Mouse (Mus musculus): ENCODE measurements around the gene Ankrd27. TPM values are rescaled to one million over a fixed set of nuclear protein-coding genes. Genes with fewer than 3 reads are reported as not detected.
A peak's percentile ranks its signal among the peaks of the same experiment; 100 is the strongest.

Gene Ankrd27
- polyA plus RNA-seq, 1 experiment from 2014 or later, result 29.2 TPM

DNA sequence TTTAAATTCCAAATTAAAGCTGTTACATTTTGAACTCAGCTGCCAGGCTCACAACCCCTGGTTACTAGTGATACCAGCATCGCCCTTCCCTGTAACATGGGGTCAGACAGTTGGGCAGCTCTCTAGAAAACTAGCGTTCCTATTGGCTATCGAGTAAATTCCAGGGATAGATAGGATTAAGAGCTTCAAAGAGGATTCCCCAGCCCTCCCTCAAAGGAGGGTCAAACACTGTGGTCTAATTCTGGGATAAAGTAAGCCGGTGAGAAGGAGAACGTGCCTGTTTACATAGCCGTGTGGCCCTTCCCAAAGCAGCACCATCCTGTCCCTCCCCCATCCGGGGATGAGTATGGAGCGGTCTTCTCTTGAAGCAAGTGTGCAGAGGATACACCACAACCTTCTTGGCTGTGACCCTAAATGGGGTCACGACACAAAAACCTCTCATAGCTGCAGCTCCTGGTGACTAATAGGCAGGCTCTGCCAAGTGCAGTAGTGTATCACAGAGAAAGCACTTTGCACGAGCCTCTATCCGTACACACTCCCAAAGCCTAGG lies 2.5 kb upstream of the Ankrd27 start:
- no peak for DNase-seq (ENCODE audit: low spot score)

DNA sequence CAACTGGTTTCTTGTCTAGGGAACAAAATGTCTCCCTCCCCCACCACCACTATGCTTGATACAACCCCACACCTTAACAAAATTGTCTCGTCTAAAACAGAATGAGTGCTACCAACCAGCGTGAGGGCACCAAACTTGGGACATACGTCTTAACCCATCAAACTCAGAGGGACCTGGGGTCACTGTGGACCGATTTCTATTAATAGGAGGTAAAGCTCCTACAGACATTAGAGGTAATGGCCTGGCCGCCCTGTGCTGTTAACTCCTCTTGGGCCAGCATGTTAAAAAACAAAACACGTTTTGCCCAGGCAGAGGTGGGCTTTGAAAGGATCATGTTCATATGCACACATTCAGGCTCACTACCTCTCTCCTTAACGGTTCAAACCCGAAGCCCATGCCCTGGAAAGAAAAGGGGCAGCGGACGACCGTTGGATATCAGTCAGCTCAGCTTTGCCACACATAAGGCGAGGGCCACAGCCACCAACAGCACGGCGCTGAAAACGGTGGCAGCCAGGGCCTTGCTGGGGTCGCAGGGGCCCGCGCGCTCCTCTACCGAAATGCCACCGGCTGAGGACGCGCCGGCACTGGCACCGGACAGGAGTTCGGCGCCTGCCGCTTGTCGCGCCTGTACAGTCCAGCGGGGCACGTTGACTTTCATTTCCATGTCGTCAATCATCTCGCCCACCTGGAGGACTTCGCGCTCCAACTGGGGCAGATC lies 1.8 kb upstream of the Ankrd27 start:
- no peak for DNase-seq (ENCODE audit: low spot score)

DNA sequence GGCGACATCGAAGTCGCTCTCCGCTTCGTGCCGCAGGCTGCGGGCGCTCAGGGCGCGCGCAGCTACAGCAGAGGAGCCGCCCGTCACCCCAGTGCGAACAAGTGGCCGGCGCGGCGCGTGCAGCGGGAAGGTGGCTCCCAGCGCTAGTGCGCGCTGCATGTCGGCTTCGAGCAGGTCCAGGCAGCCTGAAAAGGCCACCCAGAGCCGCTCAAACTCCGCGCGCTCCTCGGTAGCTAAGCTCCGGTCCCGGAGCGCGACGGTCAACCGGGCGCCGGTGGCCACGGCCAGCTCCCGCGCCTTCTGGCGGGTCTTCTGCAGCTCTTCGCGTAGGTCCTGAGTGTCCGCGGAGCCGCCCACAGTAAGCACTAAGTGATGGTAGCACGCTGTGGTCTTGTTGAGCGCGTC lies 1.3 kb upstream of the Ankrd27 start:
- peak; percentile 45 for DNase-seq (ENCODE audit: low spot score)

DNA sequence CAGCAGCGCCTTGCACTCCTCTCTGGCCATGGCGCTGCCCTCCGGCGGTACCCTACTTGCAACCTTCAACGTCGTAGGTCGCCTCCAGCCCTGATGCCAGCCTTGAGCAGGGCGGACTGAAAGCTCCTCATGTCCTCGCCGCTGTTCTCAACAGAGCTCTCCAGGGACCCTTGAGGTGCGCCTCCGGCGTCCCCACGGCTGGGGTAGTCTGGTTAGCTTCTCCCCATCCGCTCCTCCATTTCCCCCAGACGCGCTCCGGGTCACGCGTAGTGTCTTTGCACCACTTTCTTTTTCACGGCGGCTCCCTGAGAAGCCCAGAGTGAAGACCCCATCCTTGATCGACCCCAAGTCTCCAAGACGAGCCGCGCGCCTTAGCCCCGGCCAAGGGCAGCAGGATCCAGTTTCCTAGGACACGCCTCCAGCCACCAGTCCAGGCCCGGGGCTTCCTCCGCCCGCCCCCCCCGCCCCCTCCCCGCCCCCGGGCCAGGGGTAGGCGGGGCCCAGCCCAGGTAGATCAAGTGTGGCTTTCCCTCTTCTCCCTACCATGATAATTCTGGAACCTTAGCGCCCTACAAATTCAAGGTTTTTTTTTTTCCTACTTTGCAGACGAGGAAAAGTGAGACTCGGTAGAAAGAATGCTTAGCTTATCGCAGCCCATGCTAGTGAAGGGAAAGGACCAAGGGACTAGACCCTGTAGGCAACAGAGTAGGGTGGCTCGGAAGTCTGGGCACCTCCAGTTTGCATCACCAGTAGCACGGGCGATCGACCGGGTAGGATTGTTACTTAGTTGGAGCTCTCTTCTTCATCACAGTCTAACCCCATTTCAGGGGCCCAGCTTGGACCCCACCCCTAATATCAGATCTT lies 621 bp upstream of the Ankrd27 start, which contains the start of gene Rgs9bp:
Gene Rgs9bp, minus strand, starts transcription at position 392 of the 864 bp plus-strand sequence.
- DNase-seq (ENCODE audit: low spot score), result peak; percentile 50

DNA sequence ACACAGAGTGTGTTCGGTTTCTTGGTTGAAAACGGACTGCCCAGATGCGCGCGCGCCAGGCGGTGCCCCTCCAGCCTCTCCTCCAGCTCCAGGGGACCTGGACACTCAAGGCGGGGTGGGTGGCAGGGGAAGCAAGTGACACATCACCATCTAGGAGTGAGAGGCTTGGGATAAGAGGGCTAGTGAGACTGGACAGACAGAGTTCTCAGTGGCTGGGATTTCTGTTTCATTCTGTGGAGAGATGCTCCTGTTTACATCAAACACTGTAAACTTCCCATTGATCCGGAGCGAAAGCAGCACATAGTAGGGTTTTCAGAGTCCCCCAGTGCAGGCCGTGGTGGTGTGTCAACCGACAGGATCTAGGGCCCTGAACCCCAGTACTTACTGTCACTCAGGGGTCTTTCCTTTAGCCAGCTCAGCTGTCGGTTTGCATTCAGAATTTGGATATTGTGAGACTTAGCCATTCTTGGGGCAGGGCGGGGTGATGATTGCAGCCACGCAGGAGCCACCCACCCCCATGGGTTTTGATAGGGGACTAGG lies 932 bp downstream of the Ankrd27 start:
- DNase-seq (ENCODE audit: low spot score), result no peak

DNA sequence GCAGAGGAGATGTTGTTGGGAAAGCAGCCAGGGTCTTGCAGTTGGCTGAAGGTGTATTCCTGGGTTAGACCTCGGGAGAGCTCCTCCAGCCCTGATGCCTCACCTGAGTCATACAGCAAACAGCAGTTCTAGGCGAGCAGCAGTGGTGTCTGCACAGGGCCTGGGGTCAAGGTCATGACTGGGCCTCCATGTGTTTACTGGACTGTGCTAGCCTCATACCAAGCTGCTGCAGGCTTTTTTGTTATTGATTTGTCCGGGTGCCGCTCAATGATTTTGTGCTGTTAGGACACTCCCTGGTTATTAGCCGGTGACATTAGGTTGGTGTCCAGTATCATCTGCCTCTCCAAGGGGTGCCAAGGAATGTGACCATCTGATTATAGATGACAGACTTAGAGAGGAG lies 1.7 kb downstream of the Ankrd27 start:
- DNase-seq (ENCODE audit: low spot score), result no peak

- DNase-seq (ENCODE audit: low spot score), result peak; percentile 48
Measured at GRCm38 (mm10) chr7:35588680-35589428, 2.8 kb downstream of the Ankrd27 start.

GRCm38 (mm10) chr7:35589485-35589884 lies 3.4 kb downstream of the Ankrd27 start:
- DNase-seq (ENCODE audit: low spot score), result no peak

DNA sequence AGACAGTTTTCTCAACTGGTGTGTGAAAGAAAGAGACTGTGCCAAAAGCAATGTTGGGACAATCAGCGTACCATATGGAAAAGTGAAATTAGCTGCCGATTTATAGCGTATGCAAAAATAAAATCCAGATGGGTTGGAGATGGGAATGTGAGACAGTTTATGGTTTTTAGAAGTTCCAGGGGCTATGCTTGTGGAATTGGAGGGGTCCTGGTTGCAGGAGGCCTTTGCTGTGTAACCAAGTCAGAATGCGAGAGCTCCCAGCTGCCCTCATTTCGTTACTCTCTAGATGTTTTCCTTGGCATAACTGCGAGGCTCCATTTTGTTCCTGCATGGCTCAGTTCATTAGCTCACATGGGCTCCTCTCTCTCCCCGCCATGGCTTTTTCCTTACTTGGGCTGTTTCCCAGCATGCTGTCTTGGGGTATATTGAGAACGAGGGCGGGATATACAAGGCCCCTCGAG lies 4.7 kb downstream of the Ankrd27 start:
- DNase-seq (ENCODE audit: low spot score), result no peak

- DNase-seq (ENCODE audit: low spot score), result no peak
Measured at GRCm38 (mm10) chr7:35594311-35594710, 8.3 kb downstream of the Ankrd27 start.

- no peak for DNase-seq (ENCODE audit: low spot score)
Measured at GRCm38 (mm10) chr7:35599492-35599891, 13.4 kb downstream of the Ankrd27 start.

DNA sequence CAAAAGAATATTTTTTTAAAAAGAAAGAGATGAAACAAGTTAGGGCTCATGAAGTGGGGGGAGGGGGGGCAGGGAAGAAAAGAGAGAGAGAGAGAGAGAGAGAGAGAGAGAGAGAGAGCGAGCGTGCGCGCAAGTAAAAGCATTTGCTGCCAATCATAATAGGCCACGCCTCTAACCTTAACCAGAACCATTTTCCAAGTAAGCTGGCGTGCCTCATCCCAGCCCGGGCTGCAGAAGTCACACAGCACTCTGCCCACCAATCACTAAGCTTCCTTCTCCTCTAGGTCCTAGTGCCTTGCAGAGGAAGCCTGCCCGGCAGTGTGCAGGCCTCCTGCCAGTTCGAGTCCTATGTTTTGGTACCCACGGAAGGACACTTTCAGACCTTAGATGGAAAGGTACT lies 14.0 kb downstream of the Ankrd27 start:
- DNase-seq (ENCODE audit: low spot score), result no peak

DNA sequence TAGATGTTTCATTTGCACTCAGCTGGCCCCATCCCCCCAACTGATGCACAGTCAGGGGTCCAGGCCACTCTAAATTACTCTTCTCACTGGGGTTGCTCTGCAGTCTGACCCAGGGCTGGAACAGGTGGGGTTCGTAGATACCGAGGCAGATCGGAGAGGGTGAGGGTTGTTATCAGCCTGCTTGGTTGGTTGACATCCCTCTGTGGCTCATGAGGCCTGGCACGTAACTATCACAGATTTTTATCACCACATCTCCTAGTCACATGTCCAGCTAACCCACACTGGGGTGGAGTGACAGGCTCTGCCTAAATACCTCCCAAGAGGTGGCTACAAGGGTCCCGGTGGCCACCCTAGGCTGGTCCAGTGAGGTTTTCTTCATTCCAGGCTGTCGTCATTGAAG lies 15.1 kb downstream of the Ankrd27 start:
- no peak for DNase-seq (ENCODE audit: low spot score)

DNA sequence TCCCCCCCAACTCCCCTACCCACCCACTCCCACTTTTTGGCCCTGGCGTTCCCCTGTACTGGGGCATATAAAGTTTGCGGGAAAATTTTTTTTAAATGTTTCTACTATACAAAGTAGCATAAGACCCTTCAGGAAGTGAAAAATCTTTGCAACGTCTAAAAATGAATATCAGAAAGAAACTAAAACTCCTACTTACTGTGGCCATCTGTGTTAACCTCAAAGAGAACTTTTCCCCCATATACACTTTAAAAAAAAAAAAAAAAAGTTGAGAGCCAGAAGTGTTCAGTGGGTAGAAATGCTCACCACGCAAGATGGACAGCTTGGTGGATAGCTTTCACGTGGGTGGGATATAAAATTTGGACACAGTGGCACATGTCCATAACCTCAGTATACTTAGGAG lies 16.7 kb downstream of the Ankrd27 start:
- no peak for DNase-seq (ENCODE audit: low spot score)

- peak; percentile 27 for DNase-seq (ENCODE audit: low spot score)
Measured at GRCm38 (mm10) chr7:35606816-35607215, 20.8 kb downstream of the Ankrd27 start.

DNA sequence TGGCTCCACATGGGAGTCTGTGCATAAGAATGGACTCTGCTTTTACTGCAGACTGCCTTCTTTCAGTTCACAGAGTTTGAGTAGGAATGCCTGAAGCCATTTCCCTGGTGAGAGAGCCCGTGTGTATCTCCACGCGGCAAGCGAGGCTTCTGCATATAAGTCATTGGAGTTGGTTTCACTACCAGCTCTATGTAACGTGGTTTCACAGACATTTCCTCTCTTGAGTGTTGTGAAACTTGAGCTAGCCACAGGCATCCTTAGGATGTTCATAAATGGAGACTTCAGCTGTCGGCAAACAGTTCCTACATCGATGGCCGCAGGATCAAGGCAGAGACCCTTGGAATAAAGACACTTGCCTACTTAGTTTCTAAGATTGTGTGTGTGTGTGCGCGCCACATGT lies 23.2 kb downstream of the Ankrd27 start:
- DNase-seq (ENCODE audit: low spot score), result no peak

DNA sequence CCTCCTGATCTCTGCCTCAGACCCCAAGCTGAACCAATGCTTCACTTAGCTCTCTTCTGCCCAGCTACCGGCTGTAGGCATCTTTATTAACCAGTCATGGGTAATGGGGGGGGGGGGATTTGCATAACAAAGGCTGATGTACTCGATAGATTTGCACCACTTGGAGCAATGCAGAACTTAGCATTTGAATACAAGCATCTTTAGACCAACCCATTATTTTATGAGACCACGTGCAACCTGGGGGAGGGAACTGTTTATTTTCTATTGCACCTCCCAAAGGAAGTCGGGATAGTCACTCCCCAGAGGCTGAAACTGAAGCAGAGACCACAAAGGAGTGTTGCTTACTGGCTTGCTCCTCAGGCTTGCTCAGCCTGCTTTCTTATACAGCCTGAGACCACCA lies 31.5 kb downstream of the Ankrd27 start:
- DNase-seq (ENCODE audit: low spot score), result no peak

- no peak for DNase-seq (ENCODE audit: low spot score)
Measured at GRCm38 (mm10) chr7:35622626-35623025, 36.6 kb downstream of the Ankrd27 start.

- no peak for DNase-seq (ENCODE audit: low spot score)
Measured at GRCm38 (mm10) chr7:35626038-35626437, 40.0 kb downstream of the Ankrd27 start.

GRCm38 (mm10) chr7:35627371-35627770 lies 41.3 kb downstream of the Ankrd27 start:
- no peak for DNase-seq (ENCODE audit: low spot score)

DNA sequence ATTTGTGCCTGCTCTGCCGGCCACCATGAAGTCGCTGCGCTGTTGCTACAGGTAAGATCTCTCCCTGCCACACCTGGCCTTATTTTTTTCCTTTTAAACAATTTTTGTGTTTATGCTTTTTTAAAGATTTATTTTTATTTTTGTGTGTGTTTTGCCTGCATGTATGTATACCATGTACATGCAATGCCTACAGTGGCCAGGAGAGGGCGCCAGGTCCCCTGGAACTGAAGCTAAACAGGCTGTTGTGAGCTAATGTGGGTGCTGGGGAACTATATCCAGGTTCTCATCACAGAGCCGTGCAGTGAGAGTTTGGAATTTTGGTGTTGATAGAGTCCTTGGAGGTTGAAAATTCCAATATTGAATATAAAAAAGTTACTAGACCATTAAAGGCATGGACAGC lies 42.5 kb downstream of the Ankrd27 start:
- DNase-seq (ENCODE audit: low spot score), result peak; percentile 29

All from thymus, postnatal 0 days (tissue).